Mouse (Mus musculus): ENCODE data around the gene Ntsr2. TPM values are rescaled to one million over a fixed set of nuclear protein-coding genes. Genes with fewer than 3 reads are reported as not detected.

Ntsr2 gene
- polyA plus RNA-seq (2014; fragmentation: Nextera tagmentation; extraction: Ambion mirVana), result not detected in 2 replicates

DNA sequence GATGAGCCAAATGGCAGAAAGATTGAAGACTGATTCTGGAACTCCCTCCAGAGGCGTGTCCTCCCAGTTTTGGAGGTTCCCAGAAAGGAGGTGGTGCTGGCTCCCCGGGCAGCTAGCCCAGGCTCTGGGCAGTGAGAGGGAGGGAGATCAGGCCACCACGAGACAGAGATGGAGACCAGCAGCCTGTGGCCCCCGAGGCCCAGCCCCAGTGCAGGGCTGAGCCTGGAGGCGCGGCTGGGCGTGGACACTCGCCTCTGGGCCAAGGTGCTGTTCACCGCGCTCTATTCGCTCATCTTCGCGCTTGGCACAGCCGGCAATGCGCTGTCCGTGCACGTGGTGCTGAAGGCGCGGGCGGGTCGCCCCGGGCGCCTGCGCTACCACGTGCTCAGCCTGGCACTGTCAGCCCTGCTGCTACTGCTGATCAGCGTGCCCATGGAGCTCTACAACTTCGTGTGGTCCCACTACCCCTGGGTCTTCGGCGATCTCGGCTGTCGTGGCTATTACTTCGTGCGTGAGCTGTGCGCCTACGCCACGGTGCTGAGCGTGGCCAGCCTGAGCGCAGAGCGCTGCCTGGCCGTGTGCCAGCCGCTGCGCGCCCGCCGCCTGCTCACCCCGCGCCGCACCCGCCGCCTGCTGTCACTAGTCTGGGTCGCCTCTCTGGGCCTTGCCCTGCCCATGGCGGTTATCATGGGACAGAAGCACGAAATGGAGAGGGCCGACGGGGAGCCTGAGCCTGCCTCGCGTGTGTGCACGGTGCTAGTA, at the start of gene Ntsr2:
TSS of gene Ntsr2 (plus strand) at position 51 of the 762 bp plus-strand sequence.
- Histone ChIP-seq H3K36me3 (ENCODE audit: control insufficient read depth, insufficient read depth, low read length) (no peaks in the 10 kb centered on the region), H3K9ac (ENCODE audit: low read depth, low read length) (no peak within 1 kb of the TSS), H3K27me3 (ENCODE audit: control insufficient read depth, insufficient read depth, low read length) (peaks cover 25% of the 10 kb centered on the region), H3K27ac (ENCODE audit: low read depth, low read length) (no peak within 1 kb of the TSS), H3K4me2 (peak within 1 kb of the TSS; percentile 70), H3K9me3 (replicated peaks; ENCODE audit: control insufficient read depth, low read length) (no peaks in the 10 kb centered on the region), H3K4me3 (ENCODE audit: low read depth, low read length) (peak within 1 kb of the TSS; percentile 26), H3K4me1 (ENCODE audit: control insufficient read depth, insufficient read depth, low read length) (peaks cover 10% of the 10 kb centered on the region; the same call in 1 of the 2 replicates)
- ATAC-seq (replicated peaks; ENCODE audit: insufficient number of reproducible peaks, low FRiP score, low TSS enrichment), result peak; percentile 70; the same call in 1 of the 2 replicates
- WGBS (ENCODE audit: insufficient replicate concordance), result 5% methylated on average over 58 of the region's 58 CpGs

DNA sequence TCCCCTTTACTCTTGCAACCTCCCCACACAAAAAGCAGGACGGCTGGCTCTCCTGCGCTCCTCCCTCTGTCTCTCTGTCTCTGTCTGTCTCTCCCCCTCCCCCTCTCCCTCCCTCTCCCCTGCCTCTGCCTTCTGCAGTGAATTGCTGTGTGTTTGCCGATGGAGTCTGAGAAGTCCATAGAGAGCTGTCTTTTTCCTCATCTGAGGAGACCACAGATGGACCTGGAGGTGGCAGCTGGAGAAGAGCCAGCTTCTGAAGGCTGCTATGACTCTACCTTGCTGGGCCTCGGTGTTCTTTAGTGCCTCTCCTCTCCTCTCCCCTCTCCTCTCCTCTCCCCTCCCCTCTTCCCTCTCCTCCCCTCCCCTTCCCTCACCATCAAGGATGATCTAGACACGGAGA, 47.6 kb upstream of the Ntsr2 start:
- Histone ChIP-seq H3K36me3 (ENCODE audit: control insufficient read depth, insufficient read depth, low read length) (no peaks in the 10 kb centered on the region), H3K9me3 (replicated peaks; ENCODE audit: control insufficient read depth, low read length) (no peaks in the 10 kb centered on the region; the same call in 1 of the 2 replicates), H3K27me3 (ENCODE audit: control insufficient read depth, insufficient read depth, low read length) (no peaks in the 10 kb centered on the region), H3K27ac (ENCODE audit: low read depth, low read length) (no peak overlapping the region), H3K4me2 (no peak overlapping the region), H3K9ac (ENCODE audit: low read depth, low read length) (no peak overlapping the region), H3K4me1 (ENCODE audit: control insufficient read depth, insufficient read depth, low read length) (no peaks in the 10 kb centered on the region), H3K4me3 (ENCODE audit: low read depth, low read length) (no peak overlapping the region)
- 55% methylated on average over 5 of the region's 5 CpGs for WGBS (ENCODE audit: insufficient replicate concordance)
- no peak for ATAC-seq (replicated peaks; ENCODE audit: insufficient number of reproducible peaks, low FRiP score, low TSS enrichment)

DNA sequence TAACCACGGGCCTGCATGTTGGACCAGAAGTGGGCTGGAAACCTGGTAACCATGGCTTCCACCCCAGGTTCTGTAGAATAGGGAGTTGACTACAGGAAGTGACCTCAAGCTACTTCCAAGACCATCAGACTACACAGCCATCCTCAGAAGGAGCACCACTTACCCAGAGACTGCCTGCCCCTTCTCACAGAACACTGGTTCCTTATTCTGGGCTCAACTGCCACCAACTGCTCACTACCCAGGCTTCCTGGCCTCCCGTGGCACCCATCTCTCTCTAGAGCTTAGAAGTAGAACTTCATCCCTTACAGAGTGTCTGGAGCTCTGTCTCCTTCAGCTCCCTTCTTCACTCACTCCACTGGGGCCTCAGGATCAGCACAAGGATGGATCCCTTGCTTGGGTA, 42.2 kb upstream of the Ntsr2 start, which contains the start of gene Lpin1:
TSS of gene Lpin1 (minus strand) at position 31 of the 400 bp plus-strand sequence.
- Histone ChIP-seq H3K36me3 (ENCODE audit: control insufficient read depth, insufficient read depth, low read length) (no peaks in the 10 kb centered on the region), H3K9me3 (replicated peaks; ENCODE audit: control insufficient read depth, low read length) (no peaks in the 10 kb centered on the region; the same call in 1 of the 2 replicates), H3K27ac (ENCODE audit: low read depth, low read length) (no peak within 1 kb of the TSS), H3K27me3 (ENCODE audit: control insufficient read depth, insufficient read depth, low read length) (no peaks in the 10 kb centered on the region), H3K4me1 (ENCODE audit: control insufficient read depth, insufficient read depth, low read length) (no peaks in the 10 kb centered on the region), H3K9ac (ENCODE audit: low read depth, low read length) (no peak within 1 kb of the TSS), H3K4me2 (no peak within 1 kb of the TSS), H3K4me3 (ENCODE audit: low read depth, low read length) (no peak within 1 kb of the TSS)
- ATAC-seq (replicated peaks; ENCODE audit: insufficient number of reproducible peaks, low FRiP score, low TSS enrichment), result no peak
- WGBS (ENCODE audit: insufficient replicate concordance), result 72% methylated on average over 2 of the region's 2 CpGs

DNA sequence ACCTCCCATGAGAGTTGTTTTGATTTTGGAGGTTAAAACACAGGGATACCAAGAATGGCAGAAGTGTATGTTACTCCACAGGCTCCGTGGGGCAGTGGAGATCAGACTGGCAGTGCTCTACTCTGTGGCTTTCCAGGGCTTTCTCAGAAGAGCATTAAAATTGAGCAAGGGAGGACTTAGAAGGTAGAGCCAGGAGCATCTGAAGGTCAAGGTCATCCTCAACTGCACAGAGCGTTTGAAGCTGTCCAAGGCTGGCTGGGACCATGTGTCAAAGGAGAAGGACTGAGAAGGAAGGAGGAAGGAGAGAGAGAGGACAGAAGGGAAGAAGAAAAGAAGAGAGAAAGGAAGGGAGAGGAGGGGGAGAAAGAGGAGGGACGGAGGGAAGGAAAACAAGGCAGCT, 38.6 kb upstream of the Ntsr2 start:
- Histone ChIP-seq H3K36me3 (ENCODE audit: control insufficient read depth, insufficient read depth, low read length) (no peaks in the 10 kb centered on the region), H3K4me1 (ENCODE audit: control insufficient read depth, insufficient read depth, low read length) (peaks cover 6% of the 10 kb centered on the region; the same call in 1 of the 2 replicates), H3K9ac (ENCODE audit: low read depth, low read length) (no peak overlapping the region), H3K27me3 (ENCODE audit: control insufficient read depth, insufficient read depth, low read length) (no peaks in the 10 kb centered on the region), H3K4me3 (ENCODE audit: low read depth, low read length) (no peak overlapping the region), H3K27ac (ENCODE audit: low read depth, low read length) (no peak overlapping the region), H3K4me2 (no peak overlapping the region), H3K9me3 (replicated peaks; ENCODE audit: control insufficient read depth, low read length) (no peaks in the 10 kb centered on the region; the same call in 1 of the 2 replicates)
- ATAC-seq (replicated peaks; ENCODE audit: insufficient number of reproducible peaks, low FRiP score, low TSS enrichment), result no peak
- WGBS (ENCODE audit: insufficient replicate concordance), result 58% methylated on average over 3 of the region's 3 CpGs

DNA sequence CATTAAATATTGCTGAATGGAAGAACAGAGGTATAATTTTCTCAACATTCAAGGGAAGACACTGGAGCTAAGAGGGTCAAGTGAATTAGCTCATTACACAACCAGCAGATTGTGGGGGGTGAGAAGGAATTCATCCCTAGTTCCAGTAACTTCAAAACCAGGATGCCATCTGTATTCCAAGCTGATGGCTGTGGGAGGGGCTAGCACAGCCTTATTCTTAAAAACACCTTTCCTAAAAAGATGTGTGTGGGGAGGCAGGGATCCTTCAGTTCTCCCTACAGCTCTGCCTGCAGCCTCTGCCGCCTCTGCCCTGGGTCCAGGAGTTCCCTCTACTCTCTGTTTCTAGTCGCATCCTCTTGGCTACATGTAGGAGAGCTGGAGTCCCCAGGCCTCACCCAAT, 37.4 kb upstream of the Ntsr2 start:
- Histone ChIP-seq H3K27me3 (ENCODE audit: control insufficient read depth, insufficient read depth, low read length) (no peaks in the 10 kb centered on the region), H3K4me3 (ENCODE audit: low read depth, low read length) (no peak overlapping the region), H3K36me3 (ENCODE audit: control insufficient read depth, insufficient read depth, low read length) (no peaks in the 10 kb centered on the region), H3K4me2 (no peak overlapping the region), H3K27ac (ENCODE audit: low read depth, low read length) (no peak overlapping the region), H3K4me1 (ENCODE audit: control insufficient read depth, insufficient read depth, low read length) (peaks cover 6% of the 10 kb centered on the region; the same call in 1 of the 2 replicates), H3K9me3 (replicated peaks; ENCODE audit: control insufficient read depth, low read length) (no peaks in the 10 kb centered on the region), H3K9ac (ENCODE audit: low read depth, low read length) (no peak overlapping the region)
- 76% methylated on average over 2 of the region's 2 CpGs for WGBS (ENCODE audit: insufficient replicate concordance)
- no peak for ATAC-seq (replicated peaks; ENCODE audit: insufficient number of reproducible peaks, low FRiP score, low TSS enrichment)

DNA sequence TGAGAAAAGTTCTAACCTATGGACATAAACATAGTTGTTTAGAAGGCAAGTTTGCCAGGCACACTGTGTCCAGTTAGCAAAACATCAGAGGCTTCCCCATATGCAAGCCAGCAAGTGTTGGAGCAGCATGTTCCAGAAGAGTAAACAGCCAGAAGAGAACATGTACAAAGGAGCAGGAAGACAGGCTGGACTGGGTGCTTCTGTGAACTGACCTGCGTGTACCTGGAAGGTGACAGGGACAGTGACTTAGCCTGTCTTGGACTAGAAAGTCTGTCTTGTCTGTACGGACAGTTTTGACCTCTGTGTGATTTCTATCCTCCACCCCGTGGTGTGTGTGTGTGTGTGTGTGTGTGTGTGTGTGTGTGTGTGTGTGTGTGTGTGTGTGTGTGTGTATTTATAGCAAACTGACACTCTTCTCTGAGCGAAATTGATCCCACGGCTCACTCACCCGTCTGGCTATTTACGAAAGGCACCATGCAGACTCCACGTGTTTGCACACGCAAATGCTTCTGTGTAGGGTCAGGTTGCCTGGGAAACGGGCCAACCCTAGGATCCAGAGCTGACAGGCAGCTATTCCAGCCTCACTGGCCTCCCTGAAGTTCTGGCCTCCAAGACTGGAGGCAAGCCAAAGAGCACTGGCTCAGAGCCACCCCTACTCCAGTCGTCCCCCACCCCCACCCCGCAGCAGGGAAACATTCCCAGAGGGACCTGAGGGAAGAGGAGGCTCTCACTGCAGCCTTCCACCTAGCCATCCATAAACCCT, 34.5 kb upstream of the Ntsr2 start:
- Histone ChIP-seq H3K27ac (ENCODE audit: low read depth, low read length) (no peak overlapping the region), H3K27me3 (ENCODE audit: control insufficient read depth, insufficient read depth, low read length) (no peaks in the 10 kb centered on the region), H3K9me3 (replicated peaks; ENCODE audit: control insufficient read depth, low read length) (no peaks in the 10 kb centered on the region), H3K9ac (ENCODE audit: low read depth, low read length) (0 out of 2 replicates have a peak overlapping the region, but pooled peaks have one; percentile 16), H3K36me3 (ENCODE audit: control insufficient read depth, insufficient read depth, low read length) (no peaks in the 10 kb centered on the region), H3K4me1 (ENCODE audit: control insufficient read depth, insufficient read depth, low read length) (peaks cover 6% of the 10 kb centered on the region; the same call in 1 of the 2 replicates), H3K4me3 (ENCODE audit: low read depth, low read length) (no peak overlapping the region), H3K4me2 (no peak overlapping the region; the same call in 1 of the 2 replicates)
- 44% methylated on average over 12 of the region's 12 CpGs for WGBS (ENCODE audit: insufficient replicate concordance)
- no peak; the same call in 1 of the 2 replicates for ATAC-seq (replicated peaks; ENCODE audit: insufficient number of reproducible peaks, low FRiP score, low TSS enrichment)

DNA sequence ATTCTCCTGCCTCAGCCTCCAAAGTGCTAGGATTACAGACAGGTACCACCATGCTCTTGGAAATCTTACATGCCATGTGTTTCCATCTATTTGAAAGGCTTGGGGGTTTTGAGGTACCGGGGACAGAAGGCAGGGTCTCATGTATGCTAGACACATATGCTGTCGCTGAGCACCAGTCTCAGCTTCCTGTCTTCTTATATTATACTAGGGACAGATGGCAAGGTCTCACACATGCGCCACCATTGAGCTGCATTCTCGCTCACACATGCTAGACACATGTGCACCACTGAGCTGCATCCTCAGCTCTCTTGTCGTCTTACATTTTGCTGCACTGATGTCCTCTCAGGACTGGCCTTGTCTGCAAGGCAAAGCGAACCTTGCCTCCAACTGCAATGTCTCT, 33.7 kb upstream of the Ntsr2 start:
- Histone ChIP-seq H3K4me1 (ENCODE audit: control insufficient read depth, insufficient read depth, low read length) (peaks cover 6% of the 10 kb centered on the region; the same call in 1 of the 2 replicates), H3K36me3 (ENCODE audit: control insufficient read depth, insufficient read depth, low read length) (no peaks in the 10 kb centered on the region), H3K4me3 (ENCODE audit: low read depth, low read length) (no peak overlapping the region), H3K27ac (ENCODE audit: low read depth, low read length) (no peak overlapping the region), H3K9ac (ENCODE audit: low read depth, low read length) (no peak overlapping the region), H3K4me2 (no peak overlapping the region), H3K27me3 (ENCODE audit: control insufficient read depth, insufficient read depth, low read length) (no peaks in the 10 kb centered on the region), H3K9me3 (replicated peaks; ENCODE audit: control insufficient read depth, low read length) (no peaks in the 10 kb centered on the region)
- ATAC-seq (replicated peaks; ENCODE audit: insufficient number of reproducible peaks, low FRiP score, low TSS enrichment), result no peak
- 83% methylated on average over 6 of the region's 6 CpGs for WGBS (ENCODE audit: insufficient replicate concordance)

DNA sequence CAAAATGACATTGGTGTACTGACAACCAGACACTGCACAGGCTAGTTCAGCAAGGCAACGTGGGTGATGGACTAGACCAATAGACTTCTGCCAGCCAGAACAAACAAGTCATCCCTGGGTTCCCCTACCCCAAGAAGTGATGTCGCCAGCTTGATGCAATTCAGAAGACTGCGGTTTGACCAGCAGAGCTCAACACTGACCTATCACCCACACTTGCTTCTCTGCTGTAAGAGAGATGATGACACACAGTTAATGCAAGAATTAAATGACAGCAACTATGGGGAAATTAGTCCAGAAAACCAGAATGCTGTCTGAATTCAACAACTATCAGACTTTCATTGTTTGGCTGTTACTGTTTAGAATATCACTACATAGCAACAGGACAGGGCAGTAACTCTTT, 33.0 kb upstream of the Ntsr2 start:
- Histone ChIP-seq H3K4me1 (ENCODE audit: control insufficient read depth, insufficient read depth, low read length) (peaks cover 6% of the 10 kb centered on the region; the same call in 1 of the 2 replicates), H3K4me3 (ENCODE audit: low read depth, low read length) (no peak overlapping the region), H3K27ac (ENCODE audit: low read depth, low read length) (no peak overlapping the region), H3K9me3 (replicated peaks; ENCODE audit: control insufficient read depth, low read length) (no peaks in the 10 kb centered on the region), H3K27me3 (ENCODE audit: control insufficient read depth, insufficient read depth, low read length) (no peaks in the 10 kb centered on the region), H3K36me3 (ENCODE audit: control insufficient read depth, insufficient read depth, low read length) (no peaks in the 10 kb centered on the region), H3K4me2 (no peak overlapping the region), H3K9ac (ENCODE audit: low read depth, low read length) (no peak overlapping the region)
- WGBS (ENCODE audit: insufficient replicate concordance), result 66% methylated on average over 3 of the region's 3 CpGs
- ATAC-seq (replicated peaks; ENCODE audit: insufficient number of reproducible peaks, low FRiP score, low TSS enrichment), result no peak

All from heart, embryonic 11.5 days (tissue).